Mouse (Mus musculus) urinary bladder, postnatal 0 days (tissue): ENCODE results near the gene Tfb1m. TPM values are rescaled to one million over a fixed set of nuclear protein-coding genes. Genes with fewer than 3 reads are reported as not detected.

Experiments used
- polyA plus RNA-seq: library from polyadenylated mRNA; unstranded; fragments of >200 nt; fragmentation: Nextera tagmentation; extraction: Ambion mirVana; gene quantifications from 2 replicates; pipeline ENCODE4 v1.2.1, GENCODE M21; 2015

Tfb1m gene
- polyA plus RNA-seq = 7.6 and 8.9 TPM in 2 replicates

GRCm38 (mm10) chr17:3557331-3558311 is at the start of gene Tfb1m:
Gene Tfb1m, minus strand, starts transcription at chr17:3557781.

GRCm38 (mm10) chr17:3532254-3532653 is 25.3 kb downstream of the Tfb1m start, which contains the start of gene Cldn20:
Gene Cldn20, plus strand, starts transcription at chr17:3532554.

Other genes starting within 250 kb of the Tfb1m start
- gene Tiam2, start 231.2 kb downstream of the Tfb1m start, polyA plus RNA-seq = 2.5 and 2.7 TPM in 2 replicates
- not detected in 2 replicates for gene Cldn20, start 25.2 kb downstream of the Tfb1m start, polyA plus RNA-seq
- gene Nox3, start 138.5 kb upstream of the Tfb1m start, polyA plus RNA-seq = not detected in 2 replicates